Mouse (Mus musculus): ENCODE measurements around the gene Hoxb1. TPM values are rescaled to one million over a fixed set of nuclear protein-coding genes. Genes with fewer than 3 reads are reported as not detected.

Hoxb1 gene
- polyA plus RNA-seq, 1 experiment, result not detected

GRCm38 (mm10) chr11:96353522-96353841 is 12.1 kb upstream of the Hoxb1 start:
- peaks cover 26% of the 10 kb centered on the region for H3K27me3 ChIP-seq (ENCODE audit: control insufficient read depth, insufficient read depth, low read length)
- no peaks in the 10 kb centered on the region for H3K36me3 ChIP-seq (ENCODE audit: control insufficient read depth, insufficient read depth, low read length)
- 24% methylated on average over 14 of the region's 14 CpGs for WGBS
- no peak overlapping the region for H3K4me3 ChIP-seq (ENCODE audit: control insufficient read depth, insufficient read depth, low read length)
- no peak overlapping the region for H3K27ac ChIP-seq (ENCODE audit: control insufficient read depth, insufficient read depth, low read length)
- no peak for DNase-seq
- TF ChIP-seq CTCF (IDR thresholded peaks at IDR 0.05; ENCODE audit: borderline replicate concordance, control insufficient read depth, extremely low read depth, insufficient read depth, low read length, poor library complexity), result no peak
- no peak for TF ChIP-seq POLR2A (IDR thresholded peaks at IDR 0.05; ENCODE audit: control insufficient read depth, extremely low read depth, insufficient read depth, low read length, poor library complexity)
- no peaks in the 10 kb centered on the region for H3K4me1 ChIP-seq (replicated peaks; ENCODE audit: control insufficient read depth, insufficient read depth, low read length)

- H3K36me3 ChIP-seq (ENCODE audit: control insufficient read depth, insufficient read depth, low read length), result no peaks in the 10 kb centered on the region
- no peak overlapping the region for H3K4me3 ChIP-seq (ENCODE audit: control insufficient read depth, insufficient read depth, low read length)
- 76% methylated on average over 8 of the region's 8 CpGs for WGBS
- no peak for DNase-seq
- TF ChIP-seq CTCF (IDR thresholded peaks at IDR 0.05; ENCODE audit: borderline replicate concordance, control insufficient read depth, extremely low read depth, insufficient read depth, low read length, poor library complexity) (no peak), POLR2A (IDR thresholded peaks at IDR 0.05; ENCODE audit: control insufficient read depth, extremely low read depth, insufficient read depth, low read length, poor library complexity) (no peak)
- no peak overlapping the region for H3K27ac ChIP-seq (ENCODE audit: control insufficient read depth, insufficient read depth, low read length)
- H3K4me1 ChIP-seq (replicated peaks; ENCODE audit: control insufficient read depth, insufficient read depth, low read length), result no peaks in the 10 kb centered on the region
- peaks cover 25% of the 10 kb centered on the region for H3K27me3 ChIP-seq (ENCODE audit: control insufficient read depth, insufficient read depth, low read length)
These were observed 11.6 kb upstream of the Hoxb1 start for GRCm38 (mm10) chr11:96353939-96354338.

- Histone ChIP-seq H3K27me3 (ENCODE audit: control insufficient read depth, insufficient read depth, low read length) (peaks cover 25% of the 10 kb centered on the region), H3K36me3 (ENCODE audit: control insufficient read depth, insufficient read depth, low read length) (no peaks in the 10 kb centered on the region), H3K4me3 (ENCODE audit: control insufficient read depth, insufficient read depth, low read length) (no peak overlapping the region), H3K27ac (ENCODE audit: control insufficient read depth, insufficient read depth, low read length) (no peak overlapping the region), H3K4me1 (replicated peaks; ENCODE audit: control insufficient read depth, insufficient read depth, low read length) (no peaks in the 10 kb centered on the region)
- DNase-seq, result no peak
- WGBS, result 25% methylated on average over 25 of the region's 25 CpGs
- TF ChIP-seq POLR2A (IDR thresholded peaks at IDR 0.05; ENCODE audit: control insufficient read depth, extremely low read depth, insufficient read depth, low read length, poor library complexity) (no peak), CTCF (IDR thresholded peaks at IDR 0.05; ENCODE audit: borderline replicate concordance, control insufficient read depth, extremely low read depth, insufficient read depth, low read length, poor library complexity) (no peak)
These were observed 11.2 kb upstream of the Hoxb1 start for GRCm38 (mm10) chr11:96354376-96354775.

- TF ChIP-seq POLR2A (IDR thresholded peaks at IDR 0.05; ENCODE audit: control insufficient read depth, extremely low read depth, insufficient read depth, low read length, poor library complexity) (no peak), CTCF (IDR thresholded peaks at IDR 0.05; ENCODE audit: borderline replicate concordance, control insufficient read depth, extremely low read depth, insufficient read depth, low read length, poor library complexity) (no peak)
These were observed 10.7 kb upstream of the Hoxb1 start for GRCm38 (mm10) chr11:96354801-96355311.

GRCm38 (mm10) chr11:96363807-96364206 is 1.7 kb upstream of the Hoxb1 start:
- no peak for DNase-seq
- H3K27ac ChIP-seq (ENCODE audit: control insufficient read depth, insufficient read depth, low read length), result no peak overlapping the region
- H3K4me3 ChIP-seq (ENCODE audit: control insufficient read depth, insufficient read depth, low read length), result no peak overlapping the region
- H3K4me1 ChIP-seq (replicated peaks; ENCODE audit: control insufficient read depth, insufficient read depth, low read length), result no peaks in the 10 kb centered on the region
- H3K36me3 ChIP-seq (ENCODE audit: control insufficient read depth, insufficient read depth, low read length), result no peaks in the 10 kb centered on the region
- WGBS, result 47% methylated on average over 5 of the region's 5 CpGs
- H3K27me3 ChIP-seq (ENCODE audit: control insufficient read depth, insufficient read depth, low read length), result peaks cover 20% of the 10 kb centered on the region
- no peak for TF ChIP-seq CTCF (IDR thresholded peaks at IDR 0.05; ENCODE audit: borderline replicate concordance, control insufficient read depth, extremely low read depth, insufficient read depth, low read length, poor library complexity)
- no peak for TF ChIP-seq POLR2A (IDR thresholded peaks at IDR 0.05; ENCODE audit: control insufficient read depth, extremely low read depth, insufficient read depth, low read length, poor library complexity)

More at GRCm38 (mm10) chr11:96354801-96355311, 10.7 kb upstream of the Hoxb1 start:
- 64% methylated on average over 9 of the region's 9 CpGs for WGBS
- H3K4me1 ChIP-seq (replicated peaks; ENCODE audit: control insufficient read depth, insufficient read depth, low read length), result no peaks in the 10 kb centered on the region
- no peak overlapping the region for H3K27ac ChIP-seq (ENCODE audit: control insufficient read depth, insufficient read depth, low read length)
- no peak for DNase-seq
- H3K4me3 ChIP-seq (ENCODE audit: control insufficient read depth, insufficient read depth, low read length), result no peak overlapping the region
- peaks cover 24% of the 10 kb centered on the region for H3K27me3 ChIP-seq (ENCODE audit: control insufficient read depth, insufficient read depth, low read length)
- no peaks in the 10 kb centered on the region for H3K36me3 ChIP-seq (ENCODE audit: control insufficient read depth, insufficient read depth, low read length)

GRCm38 (mm10) chr11:96366092-96367041 is 815 bp downstream of the Hoxb1 start:
- H3K27me3 ChIP-seq (ENCODE audit: control insufficient read depth, insufficient read depth, low read length), result peaks cover 20% of the 10 kb centered on the region
- DNase-seq, result no peak
- no peak overlapping the region for H3K27ac ChIP-seq (ENCODE audit: control insufficient read depth, insufficient read depth, low read length)
- 13% methylated on average over 47 of the region's 47 CpGs for WGBS
- TF ChIP-seq POLR2A (IDR thresholded peaks at IDR 0.05; ENCODE audit: control insufficient read depth, extremely low read depth, insufficient read depth, low read length, poor library complexity), result no peak
- no peak for TF ChIP-seq CTCF (IDR thresholded peaks at IDR 0.05; ENCODE audit: borderline replicate concordance, control insufficient read depth, extremely low read depth, insufficient read depth, low read length, poor library complexity)
- H3K36me3 ChIP-seq (ENCODE audit: control insufficient read depth, insufficient read depth, low read length), result no peaks in the 10 kb centered on the region
- no peak overlapping the region for H3K4me3 ChIP-seq (ENCODE audit: control insufficient read depth, insufficient read depth, low read length)
- H3K4me1 ChIP-seq (replicated peaks; ENCODE audit: control insufficient read depth, insufficient read depth, low read length), result no peaks in the 10 kb centered on the region
